Mouse (Mus musculus) heart, adult 9 months (tissue): ENCODE data around the gene Prr14.
"Not testable (repeated sequence)": the region's sequence is repeated elsewhere in the genome, so short reads cannot be mapped to it uniquely, and the experiment has no call there.

Source experiments
- DNase-seq, 2 experiments: peaks; one replicate each; pipeline ENCODE4 v3.0.0; 2022; ENCODE audit warnings: low spot score in 2 of 2

Prr14 gene

GRCm38 (mm10) chr7:127471646-127472010, 12.2 kb downstream of the Prr14 start:
- DNase-seq = no peak

GRCm38 (mm10) chr7:127472060-127472459, 12.6 kb downstream of the Prr14 start:
- no peak for DNase-seq

GRCm38 (mm10) chr7:127473705-127474104, 14.3 kb downstream of the Prr14 start:
- DNase-seq = no peak

- DNase-seq = no peak
Observed at GRCm38 (mm10) chr7:127474378-127475070, 15.1 kb downstream of the Prr14 start.

GRCm38 (mm10) chr7:127475186-127475740, 15.9 kb downstream of the Prr14 start:
- no peak for DNase-seq

GRCm38 (mm10) chr7:127476336-127476735, 16.9 kb downstream of the Prr14 start:
- peak in 1 of 2 experiments; percentile 15 for DNase-seq

GRCm38 (mm10) chr7:127476855-127477254, 17.4 kb downstream of the Prr14 start:
- DNase-seq = peak in 1 of 2 experiments; percentile 11

GRCm38 (mm10) chr7:127477687-127478634, 18.6 kb downstream of the Prr14 start:
- peak; percentile 100 for DNase-seq

- peak; percentile 98 to 99 for DNase-seq
Observed at GRCm38 (mm10) chr7:127478635-127479317, 19.4 kb downstream of the Prr14 start, which contains the start of gene Fbrs. TSS of gene Fbrs (plus strand) at chr7:127479199.

- peak; percentile 34 to 39 for DNase-seq
Observed at GRCm38 (mm10) chr7:127479318-127480225, 20.2 kb downstream of the Prr14 start.

- DNase-seq = peak in 1 of 2 experiments; percentile 20
Observed at GRCm38 (mm10) chr7:127480321-127480720, 20.9 kb downstream of the Prr14 start.

- DNase-seq = no peak
Observed at GRCm38 (mm10) chr7:127485416-127485815, 26.0 kb downstream of the Prr14 start.

GRCm38 (mm10) chr7:127488364-127488763, 29.0 kb downstream of the Prr14 start:
- DNase-seq = not testable (repeated sequence)

- DNase-seq = no peak
Observed at GRCm38 (mm10) chr7:127489982-127490381, 30.6 kb downstream of the Prr14 start.

- no peak for DNase-seq
Observed at GRCm38 (mm10) chr7:127491846-127492245, 32.4 kb downstream of the Prr14 start.

GRCm38 (mm10) chr7:127494648-127495047, 35.2 kb downstream of the Prr14 start:
- DNase-seq = no peak

GRCm38 (mm10) chr7:127497382-127497781, 38.0 kb downstream of the Prr14 start:
- no peak for DNase-seq

GRCm38 (mm10) chr7:127498407-127498806, 39.0 kb downstream of the Prr14 start:
- DNase-seq = peak in 1 of 2 experiments; percentile 25

GRCm38 (mm10) chr7:127508291-127508690, 48.9 kb downstream of the Prr14 start:
- no peak for DNase-seq

GRCm38 (mm10) chr7:127509830-127510229, 50.4 kb downstream of the Prr14 start:
- DNase-seq = not testable (repeated sequence)

GRCm38 (mm10) chr7:127511241-127511640, 51.8 kb downstream of the Prr14 start:
- peak in 1 of 2 experiments; percentile 21 for DNase-seq
